Comparison of ENCODE assay signal across 23 mouse cellular contexts in the genomic region with DNA sequence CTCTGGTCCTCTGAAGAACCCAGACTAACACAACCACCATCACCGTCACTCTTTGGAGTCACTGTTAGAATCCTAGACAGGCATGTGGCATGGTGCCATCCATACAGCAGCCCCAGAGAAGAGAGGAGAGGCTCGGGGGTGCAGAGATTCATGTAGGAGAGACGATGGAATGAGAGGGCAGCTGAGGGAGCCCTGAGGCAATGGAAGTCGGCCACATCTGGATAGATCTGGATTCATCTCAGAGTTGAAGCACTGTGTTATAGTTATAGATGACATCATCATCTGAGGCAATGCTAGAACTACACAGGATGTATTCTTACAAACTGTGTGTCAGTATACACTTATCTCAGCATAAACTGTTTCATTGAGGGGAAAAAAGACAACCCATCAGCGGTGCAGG. TPM values are rescaled to one million over a fixed set of nuclear protein-coding genes. Genes with fewer than 3 reads are reported as not detected.
"Had no signal": no experiment of that assay in that cellular context is flagged by ENCODE, and none has a peak within 500 bp of the region (broad histone marks: within the 10 kb centered on the region; RNA-seq: fewer than 3 reads in every experiment).

No protein-coding gene starts in this region.

- ATAC-seq: liver, embryonic 12.5 days had no signal

- H3K9ac ChIP-seq: limb, embryonic 13.5 days; liver, embryonic 12.5 days; liver, embryonic 15.5 days; midbrain, embryonic 12.5 days; neural tube, embryonic 12.5 days; neural tube, embryonic 15.5 days had no signal

- H3K36me3 ChIP-seq: limb, embryonic 10.5 days; limb, embryonic 13.5 days; liver, embryonic 12.5 days; liver, embryonic 15.5 days; midbrain, embryonic 12.5 days; neural tube, embryonic 12.5 days; neural tube, embryonic 15.5 days had no signal

- H3K27ac ChIP-seq: limb, embryonic 10.5 days; limb, embryonic 13.5 days; liver, embryonic 12.5 days; liver, embryonic 15.5 days; midbrain, embryonic 12.5 days; neural tube, embryonic 12.5 days; neural tube, embryonic 15.5 days; stomach, postnatal 0 days had no signal

- H3K4me2 ChIP-seq: limb, embryonic 13.5 days; liver, embryonic 12.5 days; liver, embryonic 15.5 days; midbrain, embryonic 12.5 days; neural tube, embryonic 12.5 days; neural tube, embryonic 15.5 days had no signal

- H3K27me3 ChIP-seq: limb, embryonic 13.5 days; liver, embryonic 12.5 days; liver, embryonic 15.5 days; midbrain, embryonic 12.5 days; neural tube, embryonic 12.5 days; neural tube, embryonic 15.5 days had no signal

- DNase-seq: kidney, adult 18-20 months; kidney, adult 9 months; kidney, postnatal 14 days; kidney, postnatal 4 days; liver; lung, adult 18-20 months; lung, postnatal 4 days; right cerebral cortex, adult 18-20 months; right cerebral cortex, postnatal 14 days; right cerebral cortex, postnatal 4 days; thymus, adult 2 months; thymus, postnatal 14 days; thymus, postnatal 4 days had no signal

- H3K9me3 ChIP-seq: limb, embryonic 10.5 days; limb, embryonic 13.5 days; liver, embryonic 12.5 days; liver, embryonic 15.5 days; midbrain, embryonic 12.5 days; neural tube, embryonic 12.5 days; neural tube, embryonic 15.5 days had no signal

- H3K4me3 ChIP-seq: limb, embryonic 10.5 days; limb, embryonic 13.5 days; liver, embryonic 12.5 days; liver, embryonic 15.5 days; midbrain, embryonic 12.5 days; neural tube, embryonic 12.5 days; neural tube, embryonic 15.5 days had no signal

- H3K4me1 ChIP-seq: limb, embryonic 10.5 days; limb, embryonic 13.5 days; liver, embryonic 12.5 days; liver, embryonic 15.5 days had no signal

RNA-seq across cellular contexts. Expression of gene Gpr176, which starts 54.0 kb away (rescaled TPM):
- total RNA-seq: megakaryocyte progenitor cell, adult 5-6 weeks; megakaryocyte-erythroid progenitor cell, adult 5-6 weeks had no signal
